ENCODE assay signal across 8 mouse cellular contexts in genomic region chr7:49752730-49753506, GRCm38 (mm10). TPM values are rescaled to one million over a fixed set of nuclear protein-coding genes. Genes with fewer than 3 reads are reported as not detected.
DNase-seq lines count a peak whose midpoint lies in the region; ATAC-seq and TF ChIP-seq lines count a peak whose summit lies in the region.

No protein-coding gene starts in this region.

- TF ChIP-seq CTCF in forebrain, postnatal 0 days (IDR thresholded peaks at IDR 0.05; ENCODE audit: low read depth): peak; percentile 72
- peak; percentile 70 for TF ChIP-seq CTCF in lung, postnatal 0 days (IDR thresholded peaks at IDR 0.05)

- H3K27ac ChIP-seq in forebrain, postnatal 0 days (ENCODE audit: low read depth, low read length): no peak overlapping the region
- H3K27ac ChIP-seq in lung, postnatal 0 days (ENCODE audit: low read length): no peak overlapping the region

- H3K9ac ChIP-seq in forebrain, postnatal 0 days: no peak overlapping the region
- no peak overlapping the region for H3K9ac ChIP-seq in lung, postnatal 0 days (replicated peaks; ENCODE audit: low read depth)

- no peaks in the 10 kb centered on the region for H3K4me1 ChIP-seq in forebrain, postnatal 0 days (ENCODE audit: insufficient read depth)
- no peaks in the 10 kb centered on the region for H3K4me1 ChIP-seq in lung, postnatal 0 days (ENCODE audit: insufficient read depth, low read depth, low read length)

- no peaks in the 10 kb centered on the region for H3K36me3 ChIP-seq in forebrain, postnatal 0 days (ENCODE audit: insufficient read depth)
- H3K36me3 ChIP-seq in lung, postnatal 0 days (ENCODE audit: insufficient read depth, low read length): no peaks in the 10 kb centered on the region

- H3K4me2 ChIP-seq in forebrain, postnatal 0 days (ENCODE audit: low read depth): no peak overlapping the region
- peak overlapping the region; percentile 11; the same call in 1 of the 2 replicates for H3K4me2 ChIP-seq in lung, postnatal 0 days (replicated peaks; ENCODE audit: low read depth, low read length)

- DNase-seq in cerebellum, postnatal 14 days: peak; percentile 44 to 64
- DNase-seq in 3T3-L1 (ENCODE audit: low read depth, low spot score): peak; percentile 70
- peak; percentile 60 for DNase-seq in adrenal gland, postnatal 14 days
- peak; percentile 75 for DNase-seq in forebrain, postnatal 0 days
- DNase-seq in kidney, adult 8-10 months: peak; percentile 32 to 58
- peak; percentile 54 for DNase-seq in lung, postnatal 0 days (ENCODE audit: low spot score)
- DNase-seq in thymus, postnatal 0 days (ENCODE audit: low spot score): peak; percentile 59

- no peak for TF ChIP-seq EP300 in lung, postnatal 0 days (IDR thresholded peaks at IDR 0.05)

- H3K27me3 ChIP-seq in forebrain, postnatal 0 days (ENCODE audit: insufficient read depth, low read length): peaks cover 57% of the 10 kb centered on the region
- H3K27me3 ChIP-seq in lung, postnatal 0 days (replicated peaks; ENCODE audit: insufficient read depth, low read length): no peaks in the 10 kb centered on the region

- ATAC-seq in cerebellum, adult (ENCODE audit: insufficient number of reproducible peaks, low FRiP score, low TSS enrichment): no peak
- peak; percentile 28 for ATAC-seq in forebrain, postnatal 0 days
- peak; percentile 41; the same call in 1 of the 2 replicates for ATAC-seq in lung, postnatal 0 days

- WGBS in forebrain, postnatal 0 days: 34% methylated on average over 25 of the region's 25 CpGs
- 24% methylated on average over 25 of the region's 25 CpGs for WGBS in lung, postnatal 0 days

- H3K4me3 ChIP-seq in forebrain, postnatal 0 days (ENCODE audit: low read depth, low read length): no peak overlapping the region
- H3K4me3 ChIP-seq in lung, postnatal 0 days (ENCODE audit: low read depth, low read length): no peak overlapping the region

- no peaks in the 10 kb centered on the region for H3K9me3 ChIP-seq in forebrain, postnatal 0 days (ENCODE audit: low read length)
- H3K9me3 ChIP-seq in lung, postnatal 0 days (ENCODE audit: low read length): no peaks in the 10 kb centered on the region

RNA-seq across cellular contexts. Expression of gene Htatip2, which starts 6.0 kb away (rescaled TPM):
- 17.8 and 19.6 TPM in 2 replicates for total RNA-seq in adrenal gland, postnatal 14 days (2021)
- 1.1 and 1.6 TPM in 2 replicates for total RNA-seq in forebrain, postnatal 0 days (2014; rRNA removed)
- polyA plus RNA-seq in forebrain, postnatal 0 days (2015; fragmentation: Nextera tagmentation; extraction: Ambion mirVana): 4.7 and 5.5 TPM in 2 replicates
- 14.9 and 17.7 TPM in 2 replicates for polyA plus RNA-seq in lung, postnatal 0 days (2015; fragmentation: Nextera tagmentation; extraction: Ambion mirVana)
- 35.2 and 37.9 TPM in 2 replicates for polyA plus RNA-seq in thymus, postnatal 0 days (2015; fragmentation: Nextera tagmentation; extraction: Ambion mirVana)

RNA-seq across cellular contexts. Expression of gene Prmt3, which starts 25.2 kb away (rescaled TPM):
- 27.8 and 30.7 TPM in 2 replicates for total RNA-seq in adrenal gland, postnatal 14 days (2021)
- 55.5 and 60.6 TPM in 2 replicates for total RNA-seq in forebrain, postnatal 0 days (2014; rRNA removed)
- polyA plus RNA-seq in forebrain, postnatal 0 days (2015; fragmentation: Nextera tagmentation; extraction: Ambion mirVana): 41.4 and 42.3 TPM in 2 replicates
- polyA plus RNA-seq in lung, postnatal 0 days (2015; fragmentation: Nextera tagmentation; extraction: Ambion mirVana): 15.9 and 17.1 TPM in 2 replicates
- 51.0 and 51.7 TPM in 2 replicates for polyA plus RNA-seq in thymus, postnatal 0 days (2015; fragmentation: Nextera tagmentation; extraction: Ambion mirVana)
